Mouse (Mus musculus): ENCODE measurements around the gene Fbxo39.

The Fbxo39 gene

GRCm38 (mm10) chr11:72314151-72314895 is at the start of gene Fbxo39:
TSS of gene Fbxo39 (plus strand) at chr11:72314444.
- in situ Hi-C loops (cut with MboI) = no loop called here

- in situ Hi-C loops (cut with MboI) = no loop called here
Observed at GRCm38 (mm10) chr11:72265483-72265882, 48.8 kb upstream of the Fbxo39 start.

GRCm38 (mm10) chr11:72266207-72266959 is 47.9 kb upstream of the Fbxo39 start:
- in situ Hi-C loops (cut with MboI) = no loop called here

DNA sequence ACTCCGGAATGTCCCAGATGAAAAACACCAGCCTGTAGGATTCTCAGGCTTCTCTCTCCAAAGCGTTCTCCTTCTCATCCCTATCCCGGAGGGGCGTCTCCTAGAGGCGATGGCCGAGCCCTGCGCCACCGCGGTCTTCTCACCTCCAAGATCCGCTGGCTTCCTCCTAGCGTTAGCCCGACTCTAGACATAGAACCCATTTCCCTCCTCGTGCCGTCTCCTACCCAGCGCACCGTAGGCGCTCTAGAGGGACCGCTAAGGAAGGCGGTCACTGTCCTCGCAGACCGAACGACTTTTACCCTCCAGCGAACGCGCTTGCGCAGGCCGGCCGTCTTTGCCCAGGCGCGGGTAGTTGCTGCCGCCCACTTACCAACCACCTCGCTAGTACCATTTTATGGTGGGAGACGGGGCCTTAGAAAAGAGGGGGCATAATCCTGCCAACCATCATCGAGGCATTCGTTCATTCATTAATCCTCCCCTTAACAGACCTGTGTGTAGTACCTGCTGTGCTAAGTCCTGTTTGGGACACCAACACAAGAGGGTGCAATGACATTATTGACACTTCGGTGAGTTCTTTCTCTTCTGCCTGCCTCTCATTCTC is 47.2 kb upstream of the Fbxo39 start, which contains the start of gene Slc13a5:
Gene Slc13a5, minus strand, starts transcription at position 263 of the 601 bp plus-strand sequence.
- in situ Hi-C loops (cut with MboI) = no loop called here

- in situ Hi-C loops (cut with MboI) = no loop called here
Observed at GRCm38 (mm10) chr11:72271761-72272160, 42.5 kb upstream of the Fbxo39 start.

DNA sequence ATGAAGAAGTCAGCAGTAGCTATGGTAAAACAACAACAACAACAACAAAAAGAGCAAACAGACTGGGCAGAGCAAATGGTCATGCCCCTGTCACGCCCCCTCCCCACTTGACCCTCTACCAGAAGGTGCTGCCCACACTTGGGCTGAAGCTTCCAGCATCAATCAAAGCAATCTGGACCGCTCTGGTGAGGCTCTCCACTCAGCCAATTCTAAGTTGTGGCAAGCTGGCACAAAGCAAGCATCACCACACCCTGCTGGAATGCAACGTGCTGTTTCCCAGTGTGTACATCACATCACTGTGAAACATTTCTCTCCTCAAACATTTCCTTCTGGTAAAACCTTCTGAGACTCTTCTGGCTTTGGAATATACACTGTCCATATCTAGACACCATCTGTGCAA is 40.9 kb upstream of the Fbxo39 start:
- in situ Hi-C loops (cut with MboI) = no loop called here

DNA sequence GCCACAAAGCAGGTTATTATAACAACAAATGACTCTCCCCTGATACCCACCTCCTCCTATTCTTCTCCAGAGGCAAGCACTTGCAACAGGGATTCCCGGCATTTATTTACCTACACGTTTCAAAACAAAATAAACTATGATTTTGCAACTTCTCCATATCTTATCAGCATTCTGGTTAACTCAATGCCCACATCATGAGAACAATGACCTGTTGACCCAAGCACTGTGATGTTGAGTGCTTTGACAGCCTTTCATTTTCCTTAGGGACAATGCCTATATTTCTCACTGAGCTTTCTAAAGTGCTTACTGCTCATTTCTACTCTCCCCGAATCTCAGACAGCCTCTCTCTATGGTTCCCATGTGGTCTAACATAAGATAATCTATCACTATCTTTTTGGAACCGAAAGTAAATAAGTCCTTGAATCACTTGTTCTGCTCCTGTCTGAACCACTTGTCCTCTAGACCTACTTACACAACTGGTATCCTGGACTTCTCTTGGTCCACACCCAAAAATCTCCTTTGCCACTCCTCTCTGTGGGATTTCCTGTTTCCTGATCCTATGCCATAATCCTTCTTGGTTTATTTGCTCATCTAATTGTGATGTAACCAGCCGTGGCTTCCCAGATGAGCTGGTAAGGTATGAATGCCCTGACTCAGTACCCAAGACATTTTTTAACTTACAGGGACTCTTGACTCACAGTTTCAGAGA is 32.9 kb upstream of the Fbxo39 start:
- in situ Hi-C loops (cut with MboI) = no loop called here

DNA sequence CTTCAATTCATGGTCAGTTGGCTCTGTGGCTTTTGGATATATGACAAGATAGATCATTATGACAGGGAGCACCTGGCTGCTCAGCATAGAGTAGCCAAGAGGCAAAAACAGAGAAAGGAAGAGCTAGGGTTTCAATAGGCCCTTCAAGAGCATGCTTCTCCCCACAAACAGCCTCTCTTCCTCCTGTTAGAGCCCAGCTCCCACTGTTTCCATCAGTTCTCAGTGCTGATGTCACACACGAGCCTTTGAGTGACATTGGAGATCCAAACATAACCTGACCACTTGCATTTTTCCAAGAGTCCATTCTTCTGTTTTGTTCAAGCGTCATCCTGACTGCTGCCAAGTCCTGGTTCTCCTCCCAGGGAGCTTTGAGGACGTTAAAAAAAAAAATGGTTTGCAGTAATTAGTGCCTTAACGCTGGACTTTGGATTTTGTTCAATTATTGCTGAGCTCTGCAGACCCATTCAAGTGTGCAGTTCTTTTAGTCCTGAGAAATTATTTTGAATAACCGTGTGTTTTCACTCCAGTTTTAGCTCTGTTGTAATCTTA is 32.3 kb upstream of the Fbxo39 start:
- in situ Hi-C loops (cut with MboI) = no loop called here

DNA sequence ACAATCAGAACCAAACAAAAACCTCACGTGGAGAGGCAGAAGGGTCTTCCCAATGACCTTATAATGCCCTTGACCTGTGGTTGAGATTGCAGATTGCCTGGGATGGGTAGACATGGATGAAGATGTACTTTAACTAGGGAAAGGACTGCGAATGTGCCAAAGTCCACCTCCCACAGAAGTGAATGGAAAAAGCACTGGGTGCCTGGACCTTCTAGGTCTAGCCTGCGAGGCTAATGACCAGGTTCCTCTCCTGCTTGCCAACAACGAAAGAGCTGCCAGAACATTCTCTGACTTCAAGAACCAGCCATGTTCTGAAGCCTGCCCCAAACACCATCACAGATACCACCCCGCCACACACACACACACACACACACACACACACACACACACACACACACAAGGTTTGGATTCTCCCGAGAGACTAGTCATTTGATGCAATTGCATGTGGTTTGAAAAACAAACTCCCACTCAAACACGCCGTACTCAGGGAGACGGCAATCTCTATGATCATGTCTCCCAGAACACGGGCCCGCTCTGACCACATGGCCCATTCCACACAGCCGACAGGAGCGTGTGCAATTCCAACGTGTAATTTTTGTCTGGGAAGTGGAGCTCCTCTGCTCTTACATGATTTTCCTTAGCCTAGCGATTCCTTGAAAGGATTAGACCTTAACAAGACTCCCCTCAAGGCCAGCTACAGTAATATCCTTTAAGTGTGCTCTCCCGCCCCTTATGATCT is 30.6 kb upstream of the Fbxo39 start:
- in situ Hi-C loops (cut with MboI) = no loop called here

DNA sequence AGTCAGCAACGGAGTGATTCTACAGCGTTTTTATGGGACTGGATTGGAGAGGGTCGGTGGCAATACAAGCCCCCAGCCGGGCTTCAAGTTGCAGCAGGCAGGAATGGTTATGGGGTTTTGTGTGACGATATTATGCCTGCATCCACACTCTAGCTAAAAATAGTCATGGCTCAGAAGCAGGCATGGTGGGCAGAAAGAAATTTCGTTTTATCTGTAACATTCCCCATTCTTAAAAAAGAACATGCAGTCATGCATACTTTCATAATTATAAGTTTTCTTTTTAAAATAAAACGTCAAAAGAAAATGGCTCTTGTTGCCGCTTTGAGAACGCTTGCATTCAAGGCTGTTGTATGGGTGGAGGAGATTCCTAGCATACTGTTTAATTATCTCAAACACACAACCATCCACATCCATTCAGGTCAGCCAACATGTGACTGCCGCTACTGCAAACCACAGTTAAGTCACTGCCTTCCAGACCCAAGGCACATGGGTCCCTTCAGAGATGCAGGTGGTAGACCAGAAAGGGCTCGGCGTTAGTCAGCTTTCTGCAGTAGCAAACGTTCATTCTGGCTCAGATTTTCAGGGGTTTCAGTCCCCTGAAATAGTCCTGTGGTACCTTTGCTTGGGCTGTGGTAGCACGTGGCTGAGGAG is 29.6 kb upstream of the Fbxo39 start:
- in situ Hi-C loops (cut with MboI) = no loop called here

- in situ Hi-C loops (cut with MboI) = no loop called here
Observed at GRCm38 (mm10) chr11:72285971-72286480, 28.2 kb upstream of the Fbxo39 start.

DNA sequence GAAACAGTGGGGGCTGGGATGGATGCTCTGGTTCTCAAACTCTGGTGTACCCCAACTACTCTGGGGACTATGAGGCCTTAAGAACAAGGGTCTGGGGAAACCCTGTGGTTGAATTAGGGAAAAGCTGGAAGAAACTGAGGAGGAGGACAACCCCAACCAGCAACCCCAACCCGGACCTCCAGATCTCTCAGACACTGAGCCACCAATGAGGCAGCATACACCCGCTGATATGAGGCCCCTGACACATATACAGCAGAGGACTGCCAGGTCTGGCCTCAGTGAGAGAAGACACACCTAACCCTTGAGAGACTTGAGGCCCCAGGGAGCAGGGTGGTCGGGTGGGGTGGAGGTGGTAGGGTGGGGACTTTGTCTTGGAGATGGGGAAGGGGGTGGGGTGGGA is 27.6 kb upstream of the Fbxo39 start:
- in situ Hi-C loops (cut with MboI) = no loop called here

- in situ Hi-C loops (cut with MboI) = no loop called here
Observed at GRCm38 (mm10) chr11:72287126-72287525, 27.1 kb upstream of the Fbxo39 start.

GRCm38 (mm10) chr11:72287543-72287942 is 26.7 kb upstream of the Fbxo39 start:
- in situ Hi-C loops (cut with MboI) = no loop called here

DNA sequence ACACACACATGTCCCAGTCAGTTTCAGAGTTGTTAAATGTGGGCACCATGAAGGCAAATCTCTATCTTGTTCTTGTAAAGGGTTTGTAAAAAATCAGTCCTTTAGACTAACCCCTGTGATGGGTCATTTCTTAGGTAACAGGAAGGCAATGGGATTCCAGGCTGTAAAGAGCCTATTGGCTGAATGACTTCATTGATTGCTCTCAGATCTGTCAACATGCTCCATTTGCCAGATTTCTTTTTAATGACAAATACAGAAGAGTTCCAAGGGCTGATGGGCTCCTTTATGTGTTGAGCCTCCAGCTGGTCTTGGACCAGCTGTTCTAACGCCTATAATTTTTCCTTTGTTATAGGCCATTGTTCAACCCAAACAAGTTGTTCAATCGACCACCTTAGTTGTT is 21.1 kb upstream of the Fbxo39 start:
- in situ Hi-C loops (cut with MboI) = no loop called here

DNA sequence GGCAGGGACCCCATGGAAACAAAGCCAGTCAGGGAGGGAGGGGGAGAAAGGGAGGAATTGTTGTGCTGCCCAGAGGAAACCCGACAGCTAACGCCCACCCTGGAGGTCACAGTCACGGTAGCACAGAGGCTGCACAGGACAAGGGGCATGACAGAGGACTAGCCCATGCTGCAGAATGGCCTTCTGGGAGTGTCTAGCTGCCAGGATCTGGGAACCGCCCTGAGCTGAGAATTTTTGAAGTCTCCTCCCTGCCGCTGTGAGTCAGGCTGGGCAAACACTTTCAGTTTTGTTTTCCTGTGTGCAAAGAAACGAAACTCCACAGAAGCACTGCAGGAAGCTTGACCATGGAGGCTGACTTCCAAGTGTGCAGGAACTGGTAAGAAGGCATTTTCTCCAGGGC is 12.9 kb upstream of the Fbxo39 start, which contains the start of gene Xaf1:
Gene Xaf1, plus strand, starts transcription at position 296 of the 400 bp plus-strand sequence.
- in situ Hi-C loops (cut with MboI) = no loop called here

DNA sequence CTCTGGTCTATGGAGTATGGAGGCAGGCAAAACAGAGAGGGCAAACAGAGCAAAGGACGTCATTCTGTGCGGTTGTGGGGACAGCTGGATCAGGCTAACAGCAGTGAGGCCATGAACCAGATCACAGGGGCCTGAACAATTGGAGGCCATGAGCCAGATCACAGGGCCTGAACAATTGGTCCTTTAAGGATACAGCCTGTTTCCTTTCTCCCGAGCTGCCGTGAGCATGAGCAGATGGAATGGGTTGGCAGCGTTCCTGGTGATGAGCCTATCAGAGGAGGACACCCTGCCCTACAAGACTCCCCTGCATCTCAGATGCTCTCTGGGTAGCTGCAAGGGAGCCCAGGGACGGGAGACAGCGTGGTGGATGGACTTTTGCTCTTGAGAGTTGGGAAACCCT is 12.0 kb upstream of the Fbxo39 start:
- in situ Hi-C loops (cut with MboI) = no loop called here

GRCm38 (mm10) chr11:72307461-72307860 is 6.8 kb upstream of the Fbxo39 start:
- in situ Hi-C loops (cut with MboI) = no loop called here

DNA sequence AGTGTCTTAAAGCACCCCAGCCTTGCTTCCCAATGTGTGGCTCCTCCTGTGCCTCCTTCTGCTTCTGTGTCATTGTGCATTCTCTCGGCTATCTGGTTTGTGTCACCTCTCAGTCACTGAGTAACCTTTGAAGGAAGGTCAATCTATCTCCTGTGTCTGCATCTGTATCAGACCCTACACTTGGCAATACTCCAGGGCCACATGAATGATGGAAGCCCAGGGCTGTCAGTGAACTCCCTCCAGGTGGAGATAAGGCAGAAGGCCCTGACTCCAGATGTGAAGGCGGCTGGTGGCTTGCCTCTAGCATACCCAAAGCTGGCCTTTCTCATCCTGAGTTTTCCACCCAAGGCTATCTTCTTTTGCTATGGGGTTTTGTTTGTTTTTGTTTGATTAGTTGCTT is 5.3 kb upstream of the Fbxo39 start:
- in situ Hi-C loops (cut with MboI) = no loop called here

- in situ Hi-C loops (cut with MboI) = no loop called here
Observed at GRCm38 (mm10) chr11:72310491-72310890, 3.8 kb upstream of the Fbxo39 start.

Measured in mature B cell (primary cell).